Mouse (Mus musculus) CD4-positive, CD25-positive, alpha-beta regulatory T cell (primary cell): ENCODE data around the gene Ifit3b. TPM values are rescaled to one million over a fixed set of nuclear protein-coding genes. Genes with fewer than 3 reads are reported as not detected.

Source experiments
- polyA plus RNA-seq: library from polyadenylated mRNA; unstranded; fragments of 100-300 nt; shearing (Covaris generic); gene quantifications from one replicate; pipeline ENCODE4 v1.2.1, GENCODE M21; 2017

Gene Ifit3b
- polyA plus RNA-seq: 5.5 TPM

GRCm38 (mm10) chr19:34607237-34608051, at the start of gene Ifit3b:
TSS of gene Ifit3b (plus strand) at chr19:34607970.

GRCm38 (mm10) chr19:34583126-34583766, 24.5 kb upstream of the Ifit3b start, which contains the start of gene Ifit3:
TSS of gene Ifit3 (plus strand) at chr19:34583531.

GRCm38 (mm10) chr19:34601888-34602287, 5.9 kb upstream of the Ifit3b start, which contains the start of gene Ifit1bl1:
TSS of gene Ifit1bl1 (minus strand) at chr19:34601956.

GRCm38 (mm10) chr19:34640623-34641022, 32.9 kb downstream of the Ifit3b start, which contains the start of the genes Ifit1bl2 and Ifit1:
TSS of gene Ifit1bl2 (minus strand) at chr19:34640743.
TSS of gene Ifit1 (plus strand) at chr19:34640871.

Other genes starting within 250 kb of the Ifit3b start
- not detected for gene Ch25h, start 132.8 kb upstream of the Ifit3b start, polyA plus RNA-seq
- 93.8 TPM for gene Lipa, start 80.5 kb upstream of the Ifit3b start, polyA plus RNA-seq
- gene Ifit2, start 57.3 kb upstream of the Ifit3b start, polyA plus RNA-seq: 32.6 TPM
- gene Ifit3, start 24.4 kb upstream of the Ifit3b start, polyA plus RNA-seq: 33.0 TPM
- gene Ifit1bl1, start 6.0 kb upstream of the Ifit3b start, polyA plus RNA-seq: 101 TPM
- gene Ifit1bl2, start 32.8 kb downstream of the Ifit3b start, polyA plus RNA-seq: 1.0 TPM
- gene Ifit1, start 32.9 kb downstream of the Ifit3b start, polyA plus RNA-seq: 41.8 TPM
- gene Slc16a12, start 139.3 kb downstream of the Ifit3b start, polyA plus RNA-seq: not detected